9 mouse cellular contexts compared by ENCODE assay signal in genomic region chr14:120476186-120476697, GRCm38 (mm10). TPM values are rescaled to one million over a fixed set of nuclear protein-coding genes. Genes with fewer than 3 reads are reported as not detected.
DNase-seq lines count a peak whose midpoint lies in the region; ATAC-seq and TF ChIP-seq lines count a peak whose summit lies in the region.
"Had no signal": no experiment of that assay in that cellular context is flagged by ENCODE, and none has a peak within 500 bp of the region (broad histone marks: within the 10 kb centered on the region; RNA-seq: fewer than 3 reads in every experiment).

No protein-coding gene starts in this region.

- no peaks in the 10 kb centered on the region for H3K27me3 ChIP-seq in kidney, postnatal 0 days (ENCODE audit: insufficient read depth, low read length)
- no peaks in the 10 kb centered on the region for H3K27me3 ChIP-seq in embryonic facial prominence, embryonic 13.5 days
- H3K27me3 ChIP-seq in hindbrain, embryonic 16.5 days (replicated peaks; ENCODE audit: control insufficient read depth, insufficient read depth, low read length): no peaks in the 10 kb centered on the region
- no peaks in the 10 kb centered on the region for H3K27me3 ChIP-seq in midbrain, postnatal 0 days (ENCODE audit: insufficient read depth, low read length)

- H3K9ac ChIP-seq in kidney, postnatal 0 days (ENCODE audit: low read depth, low read length): no peak overlapping the region
- no peak overlapping the region for H3K9ac ChIP-seq in embryonic facial prominence, embryonic 13.5 days
- H3K9ac ChIP-seq in hindbrain, embryonic 16.5 days (ENCODE audit: low read depth, low read length): no peak overlapping the region
- 0 out of 2 replicates have a peak overlapping the region, but pooled peaks have one; percentile 64 for H3K9ac ChIP-seq in midbrain, postnatal 0 days (replicated peaks; ENCODE audit: low read length, poor library complexity, severe bottlenecking)

- no peaks in the 10 kb centered on the region for H3K36me3 ChIP-seq in kidney, postnatal 0 days (ENCODE audit: insufficient read depth, low read length)
- no peaks in the 10 kb centered on the region for H3K36me3 ChIP-seq in embryonic facial prominence, embryonic 13.5 days
- no peaks in the 10 kb centered on the region for H3K36me3 ChIP-seq in hindbrain, embryonic 16.5 days (ENCODE audit: control insufficient read depth, insufficient read depth, low read length)
- no peaks in the 10 kb centered on the region for H3K36me3 ChIP-seq in midbrain, postnatal 0 days (ENCODE audit: insufficient read depth, low read length)

- no peak for TF ChIP-seq CTCF in kidney, postnatal 0 days (IDR thresholded peaks at IDR 0.05; ENCODE audit: low read depth)
- 0 out of 2 replicates have a peak, but pooled peaks have one; percentile 15 for TF ChIP-seq CTCF in midbrain, postnatal 0 days (IDR thresholded peaks at IDR 0.05)

- H3K4me2 ChIP-seq in kidney, postnatal 0 days (ENCODE audit: low read length): peak overlapping the region; percentile 64; the same call in 1 of the 2 replicates
- peak overlapping the region; percentile 67 for H3K4me2 ChIP-seq in embryonic facial prominence, embryonic 13.5 days
- peak overlapping the region; percentile 62 for H3K4me2 ChIP-seq in hindbrain, embryonic 16.5 days (ENCODE audit: low read length)
- peak overlapping the region; percentile 57 for H3K4me2 ChIP-seq in midbrain, postnatal 0 days (ENCODE audit: low read depth, low read length, poor library complexity, severe bottlenecking)

- H3K4me1 ChIP-seq in kidney, postnatal 0 days (replicated peaks; ENCODE audit: insufficient read depth, low read length): no peaks in the 10 kb centered on the region
- H3K4me1 ChIP-seq in embryonic facial prominence, embryonic 13.5 days: peaks cover 9% of the 10 kb centered on the region
- peaks cover 17% of the 10 kb centered on the region for H3K4me1 ChIP-seq in hindbrain, embryonic 16.5 days (ENCODE audit: control insufficient read depth, insufficient read depth, low read depth, low read length)
- peaks cover 5% of the 10 kb centered on the region; the same call in 1 of the 2 replicates for H3K4me1 ChIP-seq in midbrain, postnatal 0 days (ENCODE audit: insufficient read depth, low read length)

- DNase-seq in kidney, postnatal 0 days (ENCODE audit: low spot score): no peak
- DNase-seq in kidney, adult 9 months: no peak
- peak; percentile 7 for DNase-seq in midbrain, postnatal 0 days (ENCODE audit: low spot score)
- no peak for DNase-seq in retina, postnatal 1 day
- no peak for DNase-seq in ovary, postnatal 36 days (ENCODE audit: low spot score)
- DNase-seq in cerebellum, adult 11 months: no peak
- DNase-seq: gastrocnemius, postnatal 14 days had no signal

- WGBS in kidney, postnatal 0 days: 62% methylated on average over 7 of the region's 7 CpGs
- WGBS in embryonic facial prominence, embryonic 13.5 days: 67% methylated on average over 7 of the region's 7 CpGs
- 67% methylated on average over 7 of the region's 7 CpGs for WGBS in hindbrain, embryonic 16.5 days
- 66% methylated on average over 7 of the region's 7 CpGs for WGBS in midbrain, postnatal 0 days

- no peaks in the 10 kb centered on the region for H3K9me3 ChIP-seq in kidney, postnatal 0 days (replicated peaks; ENCODE audit: low read length)
- no peaks in the 10 kb centered on the region for H3K9me3 ChIP-seq in embryonic facial prominence, embryonic 13.5 days
- no peaks in the 10 kb centered on the region for H3K9me3 ChIP-seq in hindbrain, embryonic 16.5 days (ENCODE audit: control insufficient read depth, low read length)
- no peaks in the 10 kb centered on the region for H3K9me3 ChIP-seq in midbrain, postnatal 0 days (ENCODE audit: low read length)

- ATAC-seq in kidney, postnatal 0 days (replicated peaks; ENCODE audit: low FRiP score, low read depth): no peak
- no peak for ATAC-seq in embryonic facial prominence, embryonic 13.5 days (ENCODE audit: insufficient number of reproducible peaks, insufficient read depth, low FRiP score, low TSS enrichment, low read depth)
- no peak for ATAC-seq in hindbrain, embryonic 16.5 days
- no peak for ATAC-seq in midbrain, postnatal 0 days (ENCODE audit: low FRiP score)

- H3K4me3 ChIP-seq in kidney, postnatal 0 days (replicated peaks; ENCODE audit: low read depth, low read length): no peak overlapping the region
- H3K4me3 ChIP-seq in embryonic facial prominence, embryonic 13.5 days: 0 out of 2 replicates have a peak overlapping the region, but pooled peaks have one; percentile 83
- peak overlapping the region; percentile 86 for H3K4me3 ChIP-seq in hindbrain, embryonic 16.5 days (ENCODE audit: low read length)
- peak overlapping the region; percentile 84 for H3K4me3 ChIP-seq in midbrain, postnatal 0 days (ENCODE audit: low read depth, low read length)

- no peak overlapping the region for H3K27ac ChIP-seq in kidney, postnatal 0 days
- H3K27ac ChIP-seq in embryonic facial prominence, embryonic 13.5 days: no peak overlapping the region
- no peak overlapping the region for H3K27ac ChIP-seq in hindbrain, embryonic 16.5 days (ENCODE audit: low read depth, low read length)
- H3K27ac ChIP-seq in midbrain, postnatal 0 days (ENCODE audit: low read depth, low read length): peak overlapping the region; percentile 84; the same call in 1 of the 2 replicates

RNA-seq across cellular contexts. Expression of gene Rap2a, which starts 2.0 kb away (rescaled TPM):
- 15.4 and 16.5 TPM in 2 replicates for polyA plus RNA-seq in kidney, postnatal 0 days (2015; fragmentation: Nextera tagmentation; extraction: Ambion mirVana)
- polyA plus RNA-seq in embryonic facial prominence, embryonic 13.5 days (2015; fragmentation: Nextera tagmentation; extraction: Ambion mirVana): 7.8 and 13.3 TPM in 2 replicates
- polyA plus RNA-seq in hindbrain, embryonic 16.5 days (2015; fragmentation: Nextera tagmentation; extraction: Ambion mirVana): 9.8 and 11.9 TPM in 2 replicates
- 50.4 and 51.4 TPM in 2 replicates for total RNA-seq in midbrain, postnatal 0 days (2014; rRNA removed)
- polyA plus RNA-seq in midbrain, postnatal 0 days (2015; fragmentation: Nextera tagmentation; extraction: Ambion mirVana): 22.9 and 25.6 TPM in 2 replicates
